Mouse (Mus musculus) stomach, postnatal 0 days (tissue): ENCODE results near the gene Mgst3. TPM values are rescaled to one million over a fixed set of nuclear protein-coding genes. Genes with fewer than 3 reads are reported as not detected.

Experiments
- ATAC-seq: fragments of 200-750 bp; cut with Nextera tagmentation; 2 replicates; pipeline ENCODE4 v1.8.0; 2017; ENCODE audit not compliant: low FRiP score, low TSS enrichment
- DNase-seq: peaks from one replicate; pipeline ENCODE4 v3.0.0-alpha.2; 2016; ENCODE audit warnings: low spot score
- H3K27ac ChIP-seq: fragments of 300-500 bp; sonication (generic); replicated peaks from 2 replicates; pipeline ENCODE4 v1.5.1; 2014; ENCODE audit warnings: mild to moderate bottlenecking, control low read depth
- H3K27me3 ChIP-seq: fragments of 300-500 bp; sonication (generic); 2 replicates; pipeline ENCODE4 v1.6.1; 2014; ENCODE audit warnings: low read length; ENCODE audit not compliant: control insufficient read depth, insufficient read depth
- H3K36me3 ChIP-seq: fragments of 300-500 bp; sonication (generic); 2 replicates; pipeline ENCODE4 v1.6.1; 2014; ENCODE audit warnings: low read length, mixed read lengths; ENCODE audit not compliant: control insufficient read depth, insufficient read depth
- H3K4me1 ChIP-seq: fragments of 300-500 bp; sonication (generic); replicated peaks from 2 replicates; pipeline ENCODE4 v1.6.1; 2014; ENCODE audit warnings: antibody characterized with exemption; ENCODE audit not compliant: control insufficient read depth, insufficient read depth
- H3K4me2 ChIP-seq: fragments of 300-500 bp; sonication (generic); replicated peaks from 2 replicates; pipeline ENCODE4 v1.6.1; 2014; ENCODE audit warnings: low read depth, mild to moderate bottlenecking, control low read depth, moderate library complexity
- H3K4me3 ChIP-seq: fragments of 300-500 bp; sonication (generic); 2 replicates; pipeline ENCODE4 v1.5.1; 2014; ENCODE audit warnings: low read depth, low read length, control low read depth
- H3K9ac ChIP-seq: fragments of 300-500 bp; sonication (generic); 2 replicates; pipeline ENCODE4 v1.6.1; 2014; ENCODE audit warnings: mild to moderate bottlenecking, low read length, control low read depth, mixed read lengths
- H3K9me3 ChIP-seq: fragments of 300-500 bp; sonication (generic); 2 replicates; pipeline ENCODE4 v1.6.1; 2016; ENCODE audit warnings: low read length; ENCODE audit not compliant: control insufficient read depth
- CTCF ChIP-seq: IDR thresholded peaks from 2 replicates; pipeline ENCODE4 v1.5.1; 2016; ENCODE audit warnings: antibody characterized with exemption, low read depth, mild to moderate bottlenecking, moderate library complexity
- EP300 ChIP-seq: optimal IDR thresholded peaks from 2 replicates; pipeline ENCODE3; 2016; ENCODE audit warnings: antibody characterized with exemption
- WGBS: fragments of 180-500 bp; shearing (Covaris S2); extraction: QIAGEN DNeasy Blood & Tissue Kit; methylation state at CpG from one replicate; pipeline ENCODE4 v1.1.7; 2014; 5-methylcytosine and 5-hydroxymethylcytosine counted together
- polyA plus RNA-seq: library from polyadenylated mRNA; unstranded; fragments of >200 nt; fragmentation: Nextera tagmentation; extraction: Ambion mirVana; gene quantifications from 2 replicates; pipeline ENCODE4 v1.2.1, GENCODE M21; 2015

Mgst3 gene
- polyA plus RNA-seq, 1 experiment from 2014 or later: 991 TPM

GRCm38 (mm10) chr1:167365808-167366207 is 27.8 kb downstream of the Mgst3 start:
- Histone ChIP-seq H3K4me3 (no peak overlapping the region), H3K4me1 (no peaks in the 10 kb centered on the region), H3K9ac (no peak overlapping the region), H3K36me3 (peaks cover 25% of the 10 kb centered on the region), H3K4me2 (no peak overlapping the region), H3K9me3 (no peaks in the 10 kb centered on the region), H3K27ac (no peak overlapping the region), H3K27me3 (no peaks in the 10 kb centered on the region)
- TF ChIP-seq CTCF (no peak), EP300 (no peak)
- DNase-seq (peak; percentile 56), ATAC-seq (peak; percentile 78)
- WGBS: 76% methylated on average over 7 of the region's 7 CpGs

GRCm38 (mm10) chr1:167363322-167363721 is 30.3 kb downstream of the Mgst3 start:
- DNase-seq: no peak
- ATAC-seq: no peak
- Histone ChIP-seq H3K4me2 (no peak overlapping the region), H3K27ac (no peak overlapping the region), H3K9me3 (no peaks in the 10 kb centered on the region), H3K4me3 (no peak overlapping the region), H3K4me1 (no peaks in the 10 kb centered on the region), H3K27me3 (no peaks in the 10 kb centered on the region), H3K9ac (no peak overlapping the region), H3K36me3 (peaks cover 26% of the 10 kb centered on the region)
- TF ChIP-seq CTCF: no peak
- no peak for TF ChIP-seq EP300
- 62% methylated on average over 5 of the region's 5 CpGs for WGBS

- TF ChIP-seq CTCF: no peak
- TF ChIP-seq EP300: no peak
- Histone ChIP-seq H3K4me1 (no peaks in the 10 kb centered on the region), H3K4me3 (no peak overlapping the region), H3K27ac (no peak overlapping the region), H3K36me3 (peaks cover 27% of the 10 kb centered on the region), H3K9ac (no peak overlapping the region), H3K27me3 (no peaks in the 10 kb centered on the region), H3K9me3 (no peaks in the 10 kb centered on the region), H3K4me2 (no peak overlapping the region)
- ATAC-seq: no peak
- 72% methylated on average over 4 of the region's 4 CpGs for WGBS
- DNase-seq: no peak
Observed at GRCm38 (mm10) chr1:167362819-167363218, 30.8 kb downstream of the Mgst3 start.

GRCm38 (mm10) chr1:167360268-167360667 is 33.4 kb downstream of the Mgst3 start:
- peaks cover 28% of the 10 kb centered on the region for H3K36me3 ChIP-seq
- no peak overlapping the region for H3K4me2 ChIP-seq
- WGBS: 82% methylated on average over 4 of the region's 4 CpGs
- no peak overlapping the region for H3K9ac ChIP-seq
- no peaks in the 10 kb centered on the region for H3K9me3 ChIP-seq
- no peaks in the 10 kb centered on the region for H3K4me1 ChIP-seq
- DNase-seq (no peak), ATAC-seq (no peak)
- no peak for TF ChIP-seq CTCF
- no peak for TF ChIP-seq EP300
- no peak overlapping the region for H3K4me3 ChIP-seq
- no peak overlapping the region for H3K27ac ChIP-seq
- H3K27me3 ChIP-seq: no peaks in the 10 kb centered on the region

- Histone ChIP-seq H3K36me3 (peaks cover 26% of the 10 kb centered on the region), H3K9me3 (no peaks in the 10 kb centered on the region), H3K4me2 (no peak overlapping the region), H3K4me3 (no peak overlapping the region), H3K27me3 (no peaks in the 10 kb centered on the region), H3K9ac (no peak overlapping the region), H3K27ac (no peak overlapping the region), H3K4me1 (no peaks in the 10 kb centered on the region)
- no peak for DNase-seq
- WGBS: 81% methylated on average over 9 of the region's 9 CpGs
- no peak for TF ChIP-seq CTCF
- TF ChIP-seq EP300: no peak
- ATAC-seq: no peak
Observed at GRCm38 (mm10) chr1:167358731-167359130, 34.9 kb downstream of the Mgst3 start.

- 91% methylated on average over 9 of the region's 9 CpGs for WGBS
- DNase-seq (no peak), ATAC-seq (no peak)
- TF ChIP-seq EP300 (no peak), CTCF (no peak)
- Histone ChIP-seq H3K4me3 (no peak overlapping the region), H3K9me3 (no peaks in the 10 kb centered on the region), H3K4me2 (no peak overlapping the region), H3K9ac (no peak overlapping the region), H3K36me3 (peaks cover 24% of the 10 kb centered on the region), H3K4me1 (no peaks in the 10 kb centered on the region), H3K27me3 (no peaks in the 10 kb centered on the region), H3K27ac (no peak overlapping the region)
Observed at GRCm38 (mm10) chr1:167357387-167357786, 36.3 kb downstream of the Mgst3 start.
